Mouse (Mus musculus) MEL (cell line): ENCODE data around the gene Slc44a1. TPM values are rescaled to one million over a fixed set of nuclear protein-coding genes. Genes with fewer than 3 reads are reported as not detected.

Experiments
- DNase-seq: peaks from one replicate; pipeline ENCODE4 v3.0.0; 2011; ENCODE audit warnings: low read depth, low spot score
- H3K27ac ChIP-seq: 2 replicates; pipeline ENCODE4 v1.5.1; 2012; ENCODE audit warnings: low read depth, mild to moderate bottlenecking, control low read depth, low read length, moderate library complexity; ENCODE audit not compliant: control insufficient read depth
- H3K27me3 ChIP-seq, 2 experiments: fragments of 150-350 bp in 1 of 2; sonication (generic) in 1 of 2; 2 replicates each; pipeline ENCODE4 v1.6.1; 2012; ENCODE audit warnings: low read length in 2 of 2, mild to moderate bottlenecking in 2 of 2, improper control_type of control experiment in 1 of 2, moderate library complexity in 1 of 2; ENCODE audit not compliant: insufficient read depth in 2 of 2, control insufficient read depth in 1 of 2
- H3K36me3 ChIP-seq, 2 experiments: 2 replicates each; pipeline ENCODE4 v1.6.1; 2012 to 2014; ENCODE audit warnings: low read length in 2 of 2, improper control_type of control experiment in 1 of 2, inconsistent platforms in 1 of 2, mild to moderate bottlenecking in 1 of 2; ENCODE audit not compliant: insufficient read depth in 2 of 2, control insufficient read depth in 1 of 2
- H3K4me1 ChIP-seq, 2 experiments: fragments of 150-350 bp in 1 of 2; sonication (generic) in 1 of 2; 2 replicates each; pipeline ENCODE4 v1.6.1; 2012; ENCODE audit warnings: low read length in 2 of 2, improper control_type of control experiment in 1 of 2, mild to moderate bottlenecking in 1 of 2; ENCODE audit not compliant: insufficient read depth in 2 of 2, control insufficient read depth in 1 of 2
- H3K4me3 ChIP-seq, 2 experiments: fragments of 150-350 bp in 1 of 2; sonication (generic) in 1 of 2; 2 replicates each; pipeline ENCODE4 v1.5.1; 2012; ENCODE audit warnings: low read depth in 2 of 2, low read length in 2 of 2, mild to moderate bottlenecking in 2 of 2, moderate library complexity in 2 of 2, control low read depth in 1 of 2, improper control_type of control experiment in 1 of 2; ENCODE audit not compliant: control insufficient read depth in 1 of 2, insufficient read depth in 1 of 2
- H3K79me2 ChIP-seq: 2 replicates; pipeline ENCODE4 v1.6.1; 2012; ENCODE audit warnings: mild to moderate bottlenecking, low read length, moderate library complexity; ENCODE audit not compliant: control insufficient read depth, poor library complexity, insufficient read depth
- H3K9ac ChIP-seq: 2 replicates; pipeline ENCODE4 v1.6.1; 2012; ENCODE audit warnings: low read depth, mild to moderate bottlenecking, control low read depth, low read length, moderate library complexity; ENCODE audit not compliant: control insufficient read depth, poor library complexity, severe bottlenecking
- H3K9me3 ChIP-seq: fragments of 150-350 bp; sonication (generic); replicated peaks from 2 replicates; pipeline ENCODE4 v1.6.1; 2012; ENCODE audit warnings: mild to moderate bottlenecking, low read length, improper control_type of control experiment, moderate library complexity; ENCODE audit not compliant: insufficient read depth
- BHLHE40 ChIP-seq: IDR thresholded peaks from 2 replicates; pipeline ENCODE4 v1.6.1; 2012; ENCODE audit warnings: low read depth, mild to moderate bottlenecking, inconsistent platforms, low read length, improper control_type of control experiment, borderline replicate concordance
- CHD1 ChIP-seq: IDR thresholded peaks from 2 replicates; pipeline ENCODE4 v1.6.1; 2012; ENCODE audit warnings: low read depth, mild to moderate bottlenecking, inconsistent platforms, low read length, improper control_type of control experiment
- CHD2 ChIP-seq: IDR thresholded peaks from 2 replicates; pipeline ENCODE4 v1.6.1; 2011; ENCODE audit warnings: low read length, improper control_type of control experiment
- CTCF ChIP-seq, 3 experiments: IDR thresholded peaks in 2 of 3; conservative IDR thresholded peaks in 1 of 3; 2 replicates each; pipeline ENCODE4 v1.5.1; 2011 to 2012; ENCODE audit warnings: low read length in 3 of 3, low read depth in 2 of 3, mild to moderate bottlenecking in 2 of 3, improper control_type of control experiment in 1 of 3, inconsistent platforms in 1 of 3, mixed read lengths in 1 of 3, moderate library complexity in 1 of 3; ENCODE audit not compliant: control insufficient read depth in 1 of 3, insufficient read depth in 1 of 3, poor library complexity in 1 of 3, severe bottlenecking in 1 of 3
- E2F4 ChIP-seq: IDR thresholded peaks from 2 replicates; pipeline ENCODE4 v1.6.1; 2011; ENCODE audit warnings: low read depth, low read length, improper control_type of control experiment, borderline replicate concordance
- EP300 ChIP-seq, 2 experiments: IDR thresholded peaks; 2 replicates each; pipeline ENCODE4 v1.6.1; 2011; ENCODE audit warnings: improper control_type of control experiment in 2 of 2, low read length in 2 of 2, low read depth in 1 of 2, mild to moderate bottlenecking in 1 of 2
- ETS1 ChIP-seq: IDR thresholded peaks from 2 replicates; pipeline ENCODE4 v1.6.1; 2012; ENCODE audit warnings: low read depth, mild to moderate bottlenecking, inconsistent platforms, low read length, improper control_type of control experiment, moderate library complexity
- GABPA ChIP-seq: IDR thresholded peaks from 2 replicates; pipeline ENCODE4 v1.6.1; 2012; ENCODE audit warnings: low read depth, mild to moderate bottlenecking, inconsistent platforms, low read length, improper control_type of control experiment, moderate library complexity
- GATA1 ChIP-seq: IDR thresholded peaks from 2 replicates; pipeline ENCODE4 v1.6.1; 2011; ENCODE audit warnings: low read depth, low read length, improper control_type of control experiment
- HCFC1 ChIP-seq: IDR thresholded peaks from 2 replicates; pipeline ENCODE4 v1.6.1; 2012; ENCODE audit warnings: low read depth, mild to moderate bottlenecking, inconsistent platforms, low read length, improper control_type of control experiment, moderate library complexity
- JUND ChIP-seq: IDR thresholded peaks from 2 replicates; pipeline ENCODE4 v1.6.1; 2011; ENCODE audit warnings: low read depth, mild to moderate bottlenecking, improper control_type of control experiment, low read length
- MEF2A ChIP-seq: IDR thresholded peaks from 2 replicates; pipeline ENCODE4 v1.6.1; 2014; ENCODE audit warnings: low read depth, mild to moderate bottlenecking, inconsistent platforms, low read length, improper control_type of control experiment; ENCODE audit not compliant: poor library complexity, insufficient replicate concordance, severe bottlenecking; ENCODE audit errors: extremely low read depth
- MXI1 ChIP-seq: IDR thresholded peaks from 2 replicates; pipeline ENCODE4 v1.6.1; 2011; ENCODE audit warnings: mild to moderate bottlenecking, low read depth, low read length, improper control_type of control experiment
- POLR2A ChIP-seq, 2 experiments: IDR thresholded peaks; 2 replicates each; pipeline ENCODE4 v1.6.1; 2011 to 2012; ENCODE audit warnings: low read length in 2 of 2, mild to moderate bottlenecking in 2 of 2, control low read depth in 1 of 2, improper control_type of control experiment in 1 of 2, low read depth in 1 of 2, moderate library complexity in 1 of 2; ENCODE audit not compliant: control insufficient read depth in 1 of 2, insufficient read depth in 1 of 2, poor library complexity in 1 of 2
- POLR2AphosphoS5 ChIP-seq: IDR thresholded peaks from 2 replicates; pipeline ENCODE4 v1.6.1; 2012; ENCODE audit warnings: low read depth, borderline replicate concordance, mild to moderate bottlenecking, inconsistent platforms, low read length, moderate library complexity, mixed read lengths
- RAD21 ChIP-seq: IDR thresholded peaks from 2 replicates; pipeline ENCODE4 v1.6.1; 2011; ENCODE audit warnings: mild to moderate bottlenecking, low read depth, low read length, improper control_type of control experiment
- RCOR1 ChIP-seq: IDR thresholded peaks from 2 replicates; pipeline ENCODE4 v1.6.1; 2012; ENCODE audit warnings: low read depth, mild to moderate bottlenecking, inconsistent platforms, low read length, improper control_type of control experiment
- SIN3A ChIP-seq: IDR thresholded peaks from 2 replicates; pipeline ENCODE4 v1.6.1; 2012; ENCODE audit warnings: low read length, improper control_type of control experiment, inconsistent platforms
- SMC3 ChIP-seq: IDR thresholded peaks from 2 replicates; pipeline ENCODE4 v1.6.1; 2011; ENCODE audit warnings: low read depth, low read length, improper control_type of control experiment
- TBP ChIP-seq: IDR thresholded peaks from 2 replicates; pipeline ENCODE4 v1.8.0; 2011; ENCODE audit warnings: low read depth, low read length, improper control_type of control experiment
- UBTF ChIP-seq: IDR thresholded peaks from 2 replicates; pipeline ENCODE4 v1.6.1; 2012; ENCODE audit warnings: low read depth, mild to moderate bottlenecking, inconsistent platforms, low read length, improper control_type of control experiment, moderate library complexity, borderline replicate concordance; ENCODE audit not compliant: insufficient read depth
- USF1 ChIP-seq: IDR thresholded peaks from 2 replicates; pipeline ENCODE4 v1.6.1; 2014; ENCODE audit warnings: low read depth, mild to moderate bottlenecking, inconsistent platforms, low read length, improper control_type of control experiment, moderate library complexity
- USF2 ChIP-seq, 2 experiments: IDR thresholded peaks; 2 replicates each; pipeline ENCODE4 v1.6.1; 2011 to 2012; ENCODE audit warnings: improper control_type of control experiment in 2 of 2, low read length in 2 of 2, borderline replicate concordance in 1 of 2, inconsistent platforms in 1 of 2, low read depth in 1 of 2, mild to moderate bottlenecking in 1 of 2; ENCODE audit not compliant: insufficient read depth in 1 of 2
- ZNF384 ChIP-seq: IDR thresholded peaks from 2 replicates; pipeline ENCODE4 v1.6.1; 2012; ENCODE audit warnings: low read depth, mild to moderate bottlenecking, inconsistent platforms, low read length, improper control_type of control experiment
- polyA plus RNA-seq, 2 experiments: library from polyadenylated mRNA; stranded (reverse) in 1 of 2; unstranded in 1 of 2; fragments of >175 nt in 1 of 2; fragments of >200 nt in 1 of 2; gene quantifications; 2 replicates each; pipeline versions ENCODE4 v1.2.1 to v1.2.4; 2012; ENCODE audit warnings: low replicate concordance in 2 of 2, low read depth in 1 of 2; ENCODE audit not compliant: insufficient read length in 2 of 2, insufficient read depth in 1 of 2, missing spikeins in 1 of 2
- total RNA-seq: library from RNA; depleted of rRNA; stranded (reverse); fragments of 300-350 nt; gene quantifications from 2 replicates; pipeline ENCODE4 v1.2.3, GENCODE M21; 2012

The Slc44a1 gene
- total and polyA plus RNA-seq, 3 experiments, result 9.6 to 10.6 TPM; not detected in 1

- H3K9me3 ChIP-seq, result no peaks in the 10 kb centered on the region
- H3K27me3 ChIP-seq, result no peaks in the 10 kb centered on the region
- no peak overlapping the region for H3K9ac ChIP-seq
- peaks cover 0 to 2% of the 10 kb centered on the region in 2 experiments; a peak in 1 of 4 replicates for H3K36me3 ChIP-seq
- H3K27ac ChIP-seq, result no peak overlapping the region
- TF ChIP-seq POLR2A (IDR thresholded peaks at IDR 0.05; ENCODE audit: control insufficient read depth in 1 of 2, insufficient read depth in 1 of 2, low read depth in 1 of 2, low read length in 2 of 2, poor library complexity in 1 of 2) (no peak), CHD1 (no peak), HCFC1 (no peak), RCOR1 (no peak), UBTF (no peak), RAD21 (no peak), MXI1 (no peak), CHD2 (no peak)
- H3K4me1 ChIP-seq, result peaks cover 0 to 3% of the 10 kb centered on the region in 2 experiments; a peak in 2 of 4 replicates
- no peak overlapping the region for H3K4me3 ChIP-seq
- H3K79me2 ChIP-seq, result no peaks in the 10 kb centered on the region
- no peak for DNase-seq
Observed at GRCm38 (mm10) chr4:53462505-53463251, 22.5 kb downstream of the Slc44a1 start.

GRCm38 (mm10) chr4:53465887-53466286 lies 25.7 kb downstream of the Slc44a1 start:
- no peak overlapping the region for H3K27ac ChIP-seq
- H3K4me1 ChIP-seq, result 0 out of 4 replicates have a peak, but pooled peaks cover 0 to 4% of the 10 kb centered on the region in 2 experiments
- no peak overlapping the region for H3K9ac ChIP-seq
- no peak overlapping the region for H3K4me3 ChIP-seq
- DNase-seq, result no peak
- TF ChIP-seq SIN3A (no peak), RCOR1 (no peak)
- H3K9me3 ChIP-seq, result no peaks in the 10 kb centered on the region
- H3K79me2 ChIP-seq, result no peaks in the 10 kb centered on the region
- no peaks in the 10 kb centered on the region for H3K27me3 ChIP-seq
- peaks cover 0 to 3% of the 10 kb centered on the region in 2 experiments; a peak in 2 of 4 replicates for H3K36me3 ChIP-seq

- no peaks in the 10 kb centered on the region for H3K27me3 ChIP-seq
- H3K27ac ChIP-seq, result no peak overlapping the region
- H3K9ac ChIP-seq, result no peak overlapping the region
- 0 out of 4 replicates have a peak, but pooled peaks cover 0 to 4% of the 10 kb centered on the region in 2 experiments for H3K4me1 ChIP-seq
- H3K36me3 ChIP-seq, result peaks cover 0 to 3% of the 10 kb centered on the region in 2 experiments; a peak in 2 of 4 replicates
- H3K9me3 ChIP-seq, result no peaks in the 10 kb centered on the region
- DNase-seq, result peak; percentile 92
- H3K4me3 ChIP-seq, result no peak overlapping the region
- no peaks in the 10 kb centered on the region for H3K79me2 ChIP-seq
- TF ChIP-seq E2F4 (no peak), CTCF (IDR thresholded peaks at IDR 0.05 in 2 of 3, conservative IDR thresholded peaks at IDR 0.05 in 1 of 3; ENCODE audit: control insufficient read depth in 1 of 3, insufficient read depth in 1 of 3, low read depth in 2 of 3, low read length in 3 of 3, poor library complexity in 1 of 3, severe bottlenecking in 1 of 3) (no peak), USF1 (no peak), TBP (peak; percentile 94), ZNF384 (no peak), MEF2A (no peak), USF2 (IDR thresholded peaks at IDR 0.05; ENCODE audit: borderline replicate concordance in 1 of 2, insufficient read depth in 1 of 2, low read depth in 1 of 2, low read length in 2 of 2) (no peak), GABPA (no peak), JUND (peak; percentile 86), EP300 (IDR thresholded peaks at IDR 0.05; ENCODE audit: low read depth in 1 of 2, low read length in 2 of 2) (peak; percentile 81 to 92), ETS1 (peak; percentile 82), HCFC1 (no peak), GATA1 (peak; percentile 70; the same call in 1 of the 2 replicates), BHLHE40 (no peak), MXI1 (no peak), UBTF (peak; percentile 83; the same call in 1 of the 2 replicates), POLR2AphosphoS5 (no peak), SMC3 (no peak)
Observed at GRCm38 (mm10) chr4:53469007-53469406, 28.8 kb downstream of the Slc44a1 start.
